Mouse (Mus musculus) lung, adult 2 months (tissue): ENCODE measurements around the gene Mapk1.

ENCODE experiments used
- CTCF ChIP-seq: fragments of 200-500 bp; IDR thresholded peaks from 2 replicates; pipeline ENCODE4 v1.5.1; 2011; ENCODE audit warnings: mild to moderate bottlenecking, low read length, control low read depth; ENCODE audit not compliant: insufficient read depth
- POLR2A ChIP-seq: fragments of 200-500 bp; IDR thresholded peaks from 2 replicates; pipeline ENCODE4 v1.6.1; 2011; ENCODE audit warnings: low read depth, mild to moderate bottlenecking, control low read depth, low read length, borderline replicate concordance; ENCODE audit errors: extremely low read depth

- TF ChIP-seq CTCF (no peak), POLR2A (no peak)
Measured at GRCm38 (mm10) chr16:17076869-17077268, 93.7 kb downstream of the Mapk1 start.
